Mouse (Mus musculus) intestine, embryonic 16.5 days (tissue): Measurements from ENCODE around the gene Npas2. TPM values are rescaled to one million over a fixed set of nuclear protein-coding genes. Genes with fewer than 3 reads are reported as not detected.

ENCODE experiments used
- ATAC-seq: fragments of 200-750 bp; cut with Nextera tagmentation; 2 replicates; pipeline ENCODE4 v1.8.0; 2017; ENCODE audit warnings: moderate TSS enrichment, moderate library complexity
- H3K27ac ChIP-seq: fragments of 300-500 bp; sonication (generic); 2 replicates; pipeline ENCODE4 v1.5.1; 2014; ENCODE audit warnings: mild to moderate bottlenecking, low read length
- H3K27me3 ChIP-seq: fragments of 300-500 bp; sonication (generic); replicated peaks from 2 replicates; pipeline ENCODE4 v1.6.1; 2014; ENCODE audit warnings: low read length, control low read depth, mixed read lengths; ENCODE audit not compliant: control insufficient read depth, insufficient read depth
- H3K36me3 ChIP-seq: fragments of 300-500 bp; sonication (generic); 2 replicates; pipeline ENCODE4 v1.6.1; 2014; ENCODE audit warnings: low read length, control low read depth; ENCODE audit not compliant: control insufficient read depth, insufficient read depth
- H3K4me1 ChIP-seq: fragments of 300-500 bp; sonication (generic); 2 replicates; pipeline ENCODE4 v1.6.1; 2014; ENCODE audit warnings: low read length, control low read depth, mixed read lengths; ENCODE audit not compliant: control insufficient read depth, insufficient read depth
- H3K4me2 ChIP-seq: fragments of 300-500 bp; sonication (generic); 2 replicates; pipeline ENCODE4 v1.6.1; 2014; ENCODE audit warnings: low read depth, low read length, control low read depth
- H3K4me3 ChIP-seq: fragments of 300-500 bp; sonication (generic); 2 replicates; pipeline ENCODE4 v1.5.1; 2014; ENCODE audit warnings: mild to moderate bottlenecking, low read length
- H3K9ac ChIP-seq: fragments of 300-500 bp; sonication (generic); 2 replicates; pipeline ENCODE4 v1.6.1; 2014; ENCODE audit warnings: low read depth, low read length
- H3K9me3 ChIP-seq: fragments of 300-500 bp; sonication (generic); 2 replicates; pipeline ENCODE4 v1.6.1; 2016; ENCODE audit warnings: low read length, control low read depth; ENCODE audit not compliant: control insufficient read depth
- WGBS: fragments of 180-500 bp; shearing (Covaris S2); extraction: QIAGEN DNeasy Blood & Tissue Kit; methylation state at CpG from one replicate; pipeline ENCODE4 v1.1.7; 2014; 5-methylcytosine and 5-hydroxymethylcytosine counted together
- polyA plus RNA-seq: library from polyadenylated mRNA; unstranded; fragments of >200 nt; fragmentation: Nextera tagmentation; extraction: Ambion mirVana; gene quantifications from 2 replicates; pipeline ENCODE4 v1.2.1, GENCODE M21; 2015

Npas2 gene
- polyA plus RNA-seq, 1 experiment from 2014 or later, result 0.70 TPM

DNA sequence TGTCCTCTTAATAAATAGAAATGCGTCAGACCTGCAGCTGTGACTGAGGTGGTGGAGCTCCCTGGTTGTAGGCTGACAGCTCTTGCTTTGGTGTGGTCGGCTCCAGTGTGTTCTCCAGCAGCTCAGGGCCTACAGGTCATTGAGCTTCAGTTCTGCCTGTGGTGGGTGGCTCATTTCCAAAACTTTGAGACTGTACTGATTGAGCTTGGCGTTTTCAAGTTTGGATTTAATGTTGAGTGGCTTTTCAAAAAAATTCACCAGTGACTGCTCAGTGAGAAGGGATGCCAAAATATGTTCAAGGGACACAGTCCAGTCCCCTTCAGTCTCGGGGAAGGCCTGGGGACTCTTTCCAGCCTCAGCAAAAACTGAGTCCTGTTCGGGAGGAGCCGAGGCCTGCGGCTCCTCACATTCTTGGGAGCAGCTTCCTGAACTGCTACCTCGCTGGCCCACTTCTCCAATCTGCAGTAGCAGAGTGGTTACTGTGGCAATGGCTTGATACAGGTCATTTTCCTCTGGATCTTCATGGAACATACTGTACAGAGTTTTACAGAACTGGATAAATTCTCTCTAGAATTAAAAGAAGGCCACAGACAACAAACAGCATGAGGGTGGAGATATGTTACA is 178.8 kb downstream of the Npas2 start:
- 81% methylated on average over 8 of the region's 8 CpGs for WGBS
- no peak for ATAC-seq
- Histone ChIP-seq H3K4me3 (no peak overlapping the region), H3K4me1 (peaks cover 5% of the 10 kb centered on the region), H3K9ac (no peak overlapping the region), H3K9me3 (no peaks in the 10 kb centered on the region), H3K4me2 (no peak overlapping the region), H3K27me3 (no peaks in the 10 kb centered on the region), H3K36me3 (peaks cover 22% of the 10 kb centered on the region), H3K27ac (no peak overlapping the region)

DNA sequence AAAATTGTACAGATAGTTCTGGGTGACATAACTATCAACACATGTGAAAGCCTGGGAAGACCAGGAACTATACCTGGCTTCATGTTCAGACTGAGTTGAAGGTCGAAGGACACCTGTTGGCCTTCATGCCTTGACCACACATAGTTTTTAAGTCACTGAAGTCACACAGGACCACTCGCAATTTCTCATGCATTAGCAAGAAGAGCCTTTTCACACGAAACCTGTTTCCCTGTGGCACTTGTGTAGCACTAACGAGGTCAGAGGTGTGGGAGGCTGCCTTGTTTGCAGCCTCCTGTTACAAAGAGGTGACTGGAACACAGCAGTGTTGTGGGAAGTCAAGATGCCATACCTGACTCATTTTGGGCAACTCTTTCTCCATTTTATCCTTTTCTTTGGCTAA is 179.8 kb downstream of the Npas2 start:
- 78% methylated on average over 4 of the region's 4 CpGs for WGBS
- H3K4me1 ChIP-seq, result peaks cover 5% of the 10 kb centered on the region
- no peak overlapping the region for H3K9ac ChIP-seq
- ATAC-seq, result no peak
- no peaks in the 10 kb centered on the region for H3K9me3 ChIP-seq
- no peak overlapping the region for H3K4me3 ChIP-seq
- H3K27me3 ChIP-seq, result no peaks in the 10 kb centered on the region
- no peak overlapping the region for H3K27ac ChIP-seq
- H3K36me3 ChIP-seq, result peaks cover 22% of the 10 kb centered on the region
- no peak overlapping the region for H3K4me2 ChIP-seq

DNA sequence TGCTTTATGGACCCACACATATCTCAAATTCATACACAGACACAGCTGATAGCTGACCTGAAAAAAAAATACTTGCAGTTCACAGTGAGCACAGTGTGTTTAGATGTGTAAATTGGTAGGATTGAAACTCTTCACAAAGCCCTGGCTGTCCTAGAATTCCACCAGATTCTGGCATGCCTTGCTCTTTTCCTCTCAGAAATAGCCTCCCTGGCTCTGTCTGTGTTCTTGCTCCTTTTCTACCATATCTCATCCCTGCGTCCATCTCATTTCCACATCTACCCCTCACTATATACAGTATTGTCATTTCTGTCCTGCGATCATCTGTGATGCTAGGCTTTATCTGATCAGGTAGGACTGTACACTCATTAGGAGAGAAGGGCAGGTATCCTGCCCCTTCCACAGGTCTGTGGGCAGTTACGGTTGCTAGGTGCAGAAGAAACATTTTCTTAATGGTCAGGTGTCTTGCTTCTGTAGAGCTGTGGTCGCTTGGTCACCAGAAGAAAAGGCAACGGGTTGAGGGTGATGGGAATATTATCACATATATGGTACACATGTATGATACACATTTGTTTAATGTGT is 180.8 kb downstream of the Npas2 start:
- no peak overlapping the region for H3K9ac ChIP-seq
- H3K4me3 ChIP-seq, result no peak overlapping the region
- H3K9me3 ChIP-seq, result no peaks in the 10 kb centered on the region
- 87% methylated on average over 5 of the region's 5 CpGs for WGBS
- peaks cover 2% of the 10 kb centered on the region for H3K4me1 ChIP-seq
- no peak overlapping the region for H3K4me2 ChIP-seq
- no peak overlapping the region for H3K27ac ChIP-seq
- H3K36me3 ChIP-seq, result peaks cover 22% of the 10 kb centered on the region
- no peak for ATAC-seq
- no peaks in the 10 kb centered on the region for H3K27me3 ChIP-seq

DNA sequence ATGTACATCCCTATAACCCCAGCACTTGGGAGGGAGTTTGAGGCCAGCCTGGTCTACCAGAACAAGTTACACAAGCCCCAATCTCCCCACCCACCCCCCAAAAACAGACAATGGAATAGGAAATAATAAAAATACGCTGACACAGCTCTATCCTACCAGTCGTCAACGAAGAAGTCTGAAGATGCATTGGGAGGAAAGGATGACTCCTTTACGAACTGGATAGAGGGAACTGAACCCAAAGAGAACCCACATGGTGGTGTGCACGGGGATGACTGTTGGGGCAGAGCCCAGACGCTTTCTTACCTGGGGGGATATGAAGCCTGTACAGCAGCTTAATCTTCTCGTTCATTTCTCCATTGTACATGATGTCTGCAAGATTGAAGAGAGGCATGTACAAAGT is 182.6 kb downstream of the Npas2 start:
- 82% methylated on average over 7 of the region's 7 CpGs for WGBS
- peaks cover 12% of the 10 kb centered on the region for H3K36me3 ChIP-seq
- no peak overlapping the region for H3K27ac ChIP-seq
- no peak overlapping the region for H3K4me2 ChIP-seq
- no peak overlapping the region for H3K4me3 ChIP-seq
- H3K27me3 ChIP-seq, result no peaks in the 10 kb centered on the region
- ATAC-seq, result no peak
- no peak overlapping the region for H3K9ac ChIP-seq
- H3K4me1 ChIP-seq, result no peaks in the 10 kb centered on the region
- no peaks in the 10 kb centered on the region for H3K9me3 ChIP-seq

DNA sequence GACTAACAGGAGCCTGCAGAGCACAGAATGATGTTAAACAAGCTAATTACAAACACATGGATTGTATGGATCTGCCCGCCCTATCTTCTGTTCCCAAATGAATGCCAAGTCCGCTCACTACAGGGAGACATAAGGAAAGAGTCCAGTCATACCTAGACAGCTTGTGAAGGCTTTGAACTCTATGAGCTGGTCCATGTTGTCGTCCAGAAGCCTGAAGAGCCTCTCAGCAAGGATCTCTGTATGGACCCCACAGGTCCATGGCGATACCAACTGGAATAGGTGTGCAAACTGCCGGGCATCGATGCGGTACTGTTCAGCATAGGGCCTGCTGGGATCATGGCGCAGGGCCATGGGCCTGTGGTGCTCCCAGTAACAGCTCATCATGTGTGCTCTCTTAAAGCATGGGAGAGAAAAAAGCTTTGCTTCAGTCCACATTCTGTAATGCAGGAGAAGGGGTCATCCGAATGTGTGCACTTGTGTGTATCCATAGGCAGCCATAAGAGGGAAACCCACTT is 183.3 kb downstream of the Npas2 start:
- H3K4me3 ChIP-seq, result no peak overlapping the region
- H3K36me3 ChIP-seq, result peaks cover 6% of the 10 kb centered on the region; the same call in 1 of the 2 replicates
- no peak for ATAC-seq
- no peaks in the 10 kb centered on the region for H3K4me1 ChIP-seq
- WGBS, result 96% methylated on average over 9 of the region's 9 CpGs
- H3K9ac ChIP-seq, result no peak overlapping the region
- H3K9me3 ChIP-seq, result no peaks in the 10 kb centered on the region
- H3K27me3 ChIP-seq, result no peaks in the 10 kb centered on the region
- no peak overlapping the region for H3K4me2 ChIP-seq
- H3K27ac ChIP-seq, result no peak overlapping the region

DNA sequence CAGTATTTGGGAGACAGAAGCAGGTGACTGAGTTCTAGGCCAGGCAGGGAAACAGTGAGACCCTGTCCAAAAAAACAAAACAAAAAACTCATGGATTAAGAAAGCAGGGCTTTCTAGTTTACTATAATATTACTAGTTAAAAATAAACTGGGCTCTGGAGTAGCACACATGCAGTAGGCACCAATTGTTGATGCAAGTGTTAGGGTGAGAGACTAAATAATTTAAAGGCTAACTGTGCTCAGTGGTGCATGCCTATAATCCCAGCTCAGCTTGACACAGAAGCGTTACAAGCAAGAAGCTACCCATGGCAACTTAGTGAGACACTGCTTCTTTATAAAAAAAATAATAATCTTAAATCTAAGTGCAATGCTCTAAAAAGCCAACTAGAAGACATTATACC is 185.0 kb downstream of the Npas2 start:
- no peak overlapping the region for H3K4me2 ChIP-seq
- no peak overlapping the region for H3K4me3 ChIP-seq
- no peak for ATAC-seq
- no peak overlapping the region for H3K27ac ChIP-seq
- H3K27me3 ChIP-seq, result no peaks in the 10 kb centered on the region
- H3K9me3 ChIP-seq, result no peaks in the 10 kb centered on the region
- 87% methylated on average over 1 of the region's 1 CpGs for whole genome bisulfite sequencing
- no peaks in the 10 kb centered on the region for H3K4me1 ChIP-seq
- H3K36me3 ChIP-seq, result peaks cover 3% of the 10 kb centered on the region; the same call in 1 of the 2 replicates
- H3K9ac ChIP-seq, result no peak overlapping the region

DNA sequence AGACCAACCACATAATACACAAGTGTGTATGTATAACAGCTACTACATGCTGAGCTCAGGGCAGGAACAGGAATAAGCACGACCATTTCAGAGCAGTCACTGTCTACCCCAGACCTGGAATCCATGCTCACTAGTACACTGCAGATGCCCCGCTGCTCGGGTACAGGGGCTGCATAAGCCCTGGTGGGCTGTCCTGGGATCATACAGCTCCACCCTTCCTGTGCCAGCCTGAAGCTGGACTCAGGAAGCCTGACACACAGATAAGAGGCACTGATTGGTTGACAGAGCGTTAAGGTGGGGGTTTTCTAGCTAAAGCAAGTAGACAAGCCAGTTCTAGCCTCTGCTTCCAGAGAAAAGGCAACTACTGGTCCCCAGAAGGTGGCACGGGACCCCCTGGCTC is 185.5 kb downstream of the Npas2 start:
- H3K36me3 ChIP-seq, result 0 out of 2 replicates have a peak, but pooled peaks cover 3% of the 10 kb centered on the region
- H3K4me2 ChIP-seq, result no peak overlapping the region
- H3K9ac ChIP-seq, result no peak overlapping the region
- no peak overlapping the region for H3K4me3 ChIP-seq
- no peak overlapping the region for H3K27ac ChIP-seq
- no peaks in the 10 kb centered on the region for H3K4me1 ChIP-seq
- no peaks in the 10 kb centered on the region for H3K9me3 ChIP-seq
- WGBS, result 72% methylated on average over 5 of the region's 5 CpGs
- no peaks in the 10 kb centered on the region for H3K27me3 ChIP-seq
- ATAC-seq, result no peak

DNA sequence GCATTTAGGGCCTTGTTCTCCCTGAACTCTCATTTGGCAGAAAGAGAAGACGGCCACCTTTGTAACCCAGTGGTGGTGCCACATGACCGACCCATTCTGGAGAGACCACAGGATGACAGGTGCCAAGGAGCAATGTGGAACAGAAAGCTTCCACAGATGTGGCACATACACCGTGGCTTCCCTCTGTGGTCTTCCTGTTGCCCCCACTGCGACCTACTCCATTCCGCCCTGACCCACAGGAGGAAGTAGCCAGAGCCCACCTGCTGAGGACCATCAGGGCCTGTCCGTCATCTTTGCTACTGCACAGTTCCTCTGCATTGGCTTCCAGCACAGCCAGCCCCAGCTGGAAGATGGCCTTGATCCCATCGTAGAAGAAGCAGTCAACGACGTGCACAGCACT is 187.5 kb downstream of the Npas2 start:
- H3K4me3 ChIP-seq, result no peak overlapping the region
- H3K9me3 ChIP-seq, result no peaks in the 10 kb centered on the region
- H3K9ac ChIP-seq, result no peak overlapping the region
- no peaks in the 10 kb centered on the region for H3K36me3 ChIP-seq
- no peak overlapping the region for H3K4me2 ChIP-seq
- no peak for ATAC-seq
- no peaks in the 10 kb centered on the region for H3K4me1 ChIP-seq
- no peaks in the 10 kb centered on the region for H3K27me3 ChIP-seq
- 84% methylated on average over 9 of the region's 9 CpGs for WGBS
- H3K27ac ChIP-seq, result no peak overlapping the region

DNA sequence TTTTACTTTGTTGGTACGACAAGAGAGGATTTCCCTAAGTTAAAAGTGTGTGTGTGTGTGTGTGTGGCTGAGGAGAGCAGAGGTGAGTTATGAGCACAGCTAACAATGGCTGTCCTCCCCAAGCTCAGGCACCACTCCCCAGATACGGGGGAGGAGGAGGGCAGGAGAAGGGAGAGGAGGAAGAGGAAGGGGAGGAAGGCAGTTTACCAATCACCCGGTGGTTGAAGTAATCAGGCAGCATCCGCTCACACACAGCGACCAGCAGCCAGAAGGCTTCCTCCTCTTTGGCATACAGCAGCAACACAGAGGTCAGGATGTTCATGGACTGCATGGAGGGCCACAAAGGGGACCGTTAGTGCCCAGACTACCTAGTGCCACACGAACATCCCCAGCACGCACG is 191.4 kb downstream of the Npas2 start:
- Histone ChIP-seq H3K4me3 (no peak overlapping the region), H3K4me1 (no peaks in the 10 kb centered on the region), H3K4me2 (no peak overlapping the region), H3K27me3 (no peaks in the 10 kb centered on the region), H3K9me3 (no peaks in the 10 kb centered on the region), H3K27ac (no peak overlapping the region), H3K36me3 (no peaks in the 10 kb centered on the region), H3K9ac (no peak overlapping the region)
- ATAC-seq, result no peak
- WGBS, result 84% methylated on average over 9 of the region's 9 CpGs

DNA sequence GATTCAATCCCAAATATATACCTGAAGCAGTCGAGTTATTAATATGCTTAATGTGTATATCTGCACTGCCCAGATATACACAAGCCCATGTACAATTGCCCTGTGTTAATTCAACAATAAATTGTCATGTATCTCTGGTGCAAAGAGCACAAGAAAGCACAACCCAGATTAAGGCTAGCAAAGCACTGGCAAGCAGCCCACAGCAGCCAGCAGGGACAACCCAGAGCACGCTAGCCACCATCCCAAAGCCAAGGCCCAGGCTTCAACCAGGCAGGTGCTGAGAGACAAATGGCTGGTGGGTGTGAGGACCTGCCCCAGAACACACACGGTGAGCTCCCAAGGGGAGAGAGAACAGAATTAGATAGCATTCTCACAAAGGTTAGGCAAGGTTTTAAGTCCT is 192.9 kb downstream of the Npas2 start:
- no peak overlapping the region for H3K4me2 ChIP-seq
- ATAC-seq, result no peak
- no peaks in the 10 kb centered on the region for H3K36me3 ChIP-seq
- H3K9ac ChIP-seq, result no peak overlapping the region
- no peaks in the 10 kb centered on the region for H3K27me3 ChIP-seq
- 77% methylated on average over 3 of the region's 3 CpGs for WGBS
- H3K4me3 ChIP-seq, result no peak overlapping the region
- H3K9me3 ChIP-seq, result no peaks in the 10 kb centered on the region
- no peaks in the 10 kb centered on the region for H3K4me1 ChIP-seq
- no peak overlapping the region for H3K27ac ChIP-seq
